Mouse (Mus musculus) hindbrain, embryonic 11.5 days (tissue): ENCODE measurements at regions not wholly inside any gene's neighbourhood (a gene's known extent, or its start where the extent isn't known, plus 50 kb on each side); places are given as distances from the start of the nearest gene placed in this dataset.

ENCODE experiments used
- ATAC-seq: fragments of 200-750 bp; cut with Nextera tagmentation; 2 replicates; pipeline ENCODE4 v1.8.0; 2017; ENCODE audit warnings: mild to moderate bottlenecking, moderate TSS enrichment, moderate library complexity; ENCODE audit not compliant: low FRiP score
- DNase-seq: peaks from one replicate; pipeline ENCODE4 v3.0.0-alpha.2; 2015; ENCODE audit warnings: low spot score
- H3K27ac ChIP-seq: fragments of 300-500 bp; sonication (generic); 2 replicates; pipeline ENCODE4 v1.5.1; 2014; ENCODE audit warnings: mild to moderate bottlenecking, low read depth, low read length
- H3K27me3 ChIP-seq: fragments of 300-500 bp; sonication (generic); 2 replicates; pipeline ENCODE4 v1.6.1; 2014; ENCODE audit warnings: mild to moderate bottlenecking, low read length, moderate library complexity, mixed read lengths; ENCODE audit not compliant: control insufficient read depth, insufficient read depth
- H3K36me3 ChIP-seq: fragments of 300-500 bp; sonication (generic); 2 replicates; pipeline ENCODE4 v1.6.1; 2014; ENCODE audit warnings: mild to moderate bottlenecking, low read length, moderate library complexity, mixed read lengths; ENCODE audit not compliant: control insufficient read depth, insufficient read depth
- H3K4me1 ChIP-seq: fragments of 300-500 bp; sonication (generic); replicated peaks from 2 replicates; pipeline ENCODE4 v1.6.1; 2014; ENCODE audit warnings: low read length, mixed read lengths; ENCODE audit not compliant: control insufficient read depth, insufficient read depth
- H3K4me2 ChIP-seq: fragments of 300-500 bp; sonication (generic); replicated peaks from 2 replicates; pipeline ENCODE4 v1.6.1; 2014; ENCODE audit warnings: mild to moderate bottlenecking, low read depth, low read length
- H3K4me3 ChIP-seq: fragments of 300-500 bp; sonication (generic); 2 replicates; pipeline ENCODE4 v1.5.1; 2014; ENCODE audit warnings: low read depth, low read length
- H3K9ac ChIP-seq: fragments of 300-500 bp; sonication (generic); 2 replicates; pipeline ENCODE4 v1.6.1; 2014; ENCODE audit warnings: low read depth, low read length
- H3K9me3 ChIP-seq: fragments of 300-500 bp; sonication (generic); 2 replicates; pipeline ENCODE4 v1.6.1; 2016; ENCODE audit warnings: low read length; ENCODE audit not compliant: control insufficient read depth
- whole genome bisulfite sequencing: fragments of 180-500 bp; shearing (Covaris S2); extraction: QIAGEN DNeasy Blood & Tissue Kit; methylation state at CpG from one replicate; pipeline ENCODE4 v1.1.7; 2014; 5-methylcytosine and 5-hydroxymethylcytosine counted together

DNA sequence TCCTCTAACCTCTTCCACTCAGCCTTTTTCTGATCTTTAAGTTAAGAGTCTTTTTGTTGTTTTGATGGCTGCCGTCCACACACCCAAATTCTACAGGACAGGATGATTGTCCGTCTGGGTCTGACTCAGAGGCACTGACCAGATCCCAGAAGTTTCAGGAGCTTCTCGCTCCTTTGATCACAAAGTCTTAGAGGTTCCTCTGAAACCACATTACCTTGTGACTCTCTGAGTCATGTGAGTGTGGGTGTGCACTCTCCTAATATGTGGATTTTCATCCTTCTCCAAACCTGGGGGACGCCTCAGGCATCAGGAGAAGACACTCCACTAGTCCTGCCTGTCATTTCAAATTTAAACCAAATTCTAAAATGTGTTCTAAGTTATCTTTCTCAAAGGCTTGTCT is 52.0 kb upstream of the Aldh1a3 start:
- WGBS = 92% methylated on average over 4 of the region's 4 CpGs
- Histone ChIP-seq H3K27me3 (no peaks in the 10 kb centered on the region), H3K4me3 (no peak overlapping the region), H3K36me3 (no peaks in the 10 kb centered on the region), H3K4me2 (no peak overlapping the region), H3K27ac (no peak overlapping the region), H3K4me1 (no peaks in the 10 kb centered on the region), H3K9me3 (no peaks in the 10 kb centered on the region), H3K9ac (no peak overlapping the region)
- ATAC-seq (no peak), DNase-seq (no peak)

DNA sequence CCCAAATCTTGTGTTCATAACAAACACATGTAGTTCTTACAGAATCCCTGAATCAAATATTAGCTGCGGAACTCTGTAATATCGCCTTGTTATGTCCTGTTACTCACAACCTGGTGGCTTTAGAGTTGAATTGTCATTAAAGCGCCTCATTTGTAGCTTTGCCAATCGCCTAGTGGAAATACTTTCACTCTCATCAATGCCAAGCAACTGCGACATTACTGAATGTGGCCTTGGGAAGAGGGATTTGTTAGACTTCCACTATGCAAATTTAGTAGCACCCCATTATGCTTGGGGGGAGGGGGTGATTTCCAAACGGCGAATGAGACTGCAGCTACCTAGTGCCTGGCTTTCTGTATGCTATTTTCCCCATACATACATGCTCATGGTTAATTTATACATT is 50.8 kb upstream of the Aldh1a3 start:
- Histone ChIP-seq H3K27me3 (no peaks in the 10 kb centered on the region), H3K4me1 (no peaks in the 10 kb centered on the region), H3K9ac (no peak overlapping the region), H3K27ac (no peak overlapping the region), H3K36me3 (no peaks in the 10 kb centered on the region), H3K4me2 (no peak overlapping the region), H3K9me3 (no peaks in the 10 kb centered on the region), H3K4me3 (no peak overlapping the region)
- no peak for ATAC-seq
- 87% methylated on average over 7 of the region's 7 CpGs for WGBS
- no peak for DNase-seq

DNA sequence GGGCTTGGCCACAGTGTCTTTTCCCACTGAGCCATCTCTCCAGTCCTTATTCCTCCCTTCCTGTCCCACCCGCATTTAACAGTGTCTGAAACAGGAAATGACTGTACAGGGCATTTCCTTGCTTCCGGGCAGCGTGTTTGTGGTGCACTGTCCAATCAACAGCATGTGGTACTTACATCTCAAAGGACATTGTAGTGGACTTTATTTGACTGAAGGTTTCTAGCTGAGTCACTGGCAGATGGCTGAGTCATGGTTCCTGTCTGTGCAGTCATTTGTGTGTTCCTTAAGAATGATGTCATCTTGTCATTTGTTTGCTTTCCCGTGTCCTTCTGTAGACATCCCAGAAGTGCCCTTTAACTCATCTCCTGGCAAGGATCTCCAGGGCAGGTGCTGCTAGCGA is 50.2 kb upstream of the Aldh1a3 start:
- Histone ChIP-seq H3K27me3 (no peaks in the 10 kb centered on the region), H3K9me3 (no peaks in the 10 kb centered on the region), H3K4me3 (no peak overlapping the region), H3K4me2 (no peak overlapping the region), H3K9ac (no peak overlapping the region), H3K27ac (no peak overlapping the region), H3K4me1 (no peaks in the 10 kb centered on the region), H3K36me3 (no peaks in the 10 kb centered on the region)
- DNase-seq (peak; percentile 25), ATAC-seq (no peak)
- WGBS = 73% methylated on average over 5 of the region's 5 CpGs
